Mouse (Mus musculus) myocyte (in vitro differentiated cells): ENCODE results near the gene Fndc3b. TPM values are rescaled to one million over a fixed set of nuclear protein-coding genes. Genes with fewer than 3 reads are reported as not detected.

Source experiments
- H3K27me3 ChIP-seq: one replicate; pipeline ENCODE4 v1.6.1; 2011; ENCODE audit not compliant: control insufficient read depth, insufficient read depth, insufficient read length
- H3K36me3 ChIP-seq: one replicate; pipeline ENCODE4 v1.6.1; 2011; ENCODE audit not compliant: control insufficient read depth, insufficient read depth
- H3K4me2 ChIP-seq: one replicate; pipeline ENCODE4 v1.6.1; 2011; ENCODE audit warnings: low read depth, control low read depth
- H3K4me3 ChIP-seq: one replicate; pipeline ENCODE4 v1.5.1; 2011; ENCODE audit warnings: mild to moderate bottlenecking, control low read depth, moderate library complexity
- H3K79me2 ChIP-seq: one replicate; pipeline ENCODE4 v1.6.1; 2011; ENCODE audit not compliant: control insufficient read depth, insufficient read depth
- H3ac ChIP-seq: one replicate; pipeline ENCODE4 v1.6.1; 2011; ENCODE audit not compliant: control insufficient read depth, insufficient read length
- CEBPB ChIP-seq: IDR thresholded peaks from 2 replicates; pipeline ENCODE4 v1.6.1; 2011; ENCODE audit warnings: mild to moderate bottlenecking, moderate library complexity; ENCODE audit not compliant: poor library complexity, insufficient read depth, severe bottlenecking
- E2F4 ChIP-seq: IDR thresholded peaks from one replicate; pipeline ENCODE4 v1.6.1; 2011; ENCODE audit warnings: mild to moderate bottlenecking, control low read depth, moderate library complexity; ENCODE audit not compliant: insufficient read depth
- MAX ChIP-seq: IDR thresholded peaks from one replicate; pipeline ENCODE4 v1.6.1; 2011; ENCODE audit warnings: low read depth, mild to moderate bottlenecking, control low read depth
- MYOD1 ChIP-seq, 3 experiments: IDR thresholded peaks; one replicate each; pipeline ENCODE4 v1.6.1; 2011; ENCODE audit warnings: control low read depth in 2 of 3, low read depth in 2 of 3, mild to moderate bottlenecking in 2 of 3, moderate library complexity in 1 of 3; ENCODE audit not compliant: insufficient read length in 2 of 3, control insufficient read depth in 1 of 3
- MYOG ChIP-seq, 3 experiments: IDR thresholded peaks; one replicate each; pipeline ENCODE4 v1.6.1; 2011; ENCODE audit warnings: control low read depth in 2 of 3, low read depth in 2 of 3, mild to moderate bottlenecking in 2 of 3; ENCODE audit not compliant: insufficient read length in 2 of 3, control insufficient read depth in 1 of 3, insufficient read depth in 1 of 3
- POLR2A ChIP-seq: IDR thresholded peaks from one replicate; pipeline ENCODE4 v1.6.1; 2011; ENCODE audit warnings: low read depth, mild to moderate bottlenecking, control low read depth, moderate library complexity; ENCODE audit not compliant: insufficient read length
- POLR2AphosphoS2 ChIP-seq: IDR thresholded peaks from one replicate; pipeline ENCODE4 v1.6.1; 2011; ENCODE audit warnings: low read depth, control low read depth; ENCODE audit not compliant: insufficient read length
- REST ChIP-seq: IDR thresholded peaks from one replicate; pipeline ENCODE4 v1.6.1; 2011; ENCODE audit warnings: mild to moderate bottlenecking, control low read depth, moderate library complexity; ENCODE audit not compliant: insufficient read depth, insufficient read length
- SRF ChIP-seq: IDR thresholded peaks from one replicate; pipeline ENCODE4 v1.6.1; 2011; ENCODE audit warnings: low read depth; ENCODE audit not compliant: control insufficient read depth, insufficient read length
- TCF12 ChIP-seq: IDR thresholded peaks from one replicate; pipeline ENCODE4 v1.6.1; 2011; ENCODE audit warnings: mild to moderate bottlenecking, control low read depth; ENCODE audit not compliant: poor library complexity, insufficient read depth, severe bottlenecking
- TCF3 ChIP-seq: IDR thresholded peaks from one replicate; pipeline ENCODE4 v1.6.1; 2011; ENCODE audit warnings: low read depth, control low read depth; ENCODE audit not compliant: insufficient read length
- USF1 ChIP-seq: IDR thresholded peaks from one replicate; pipeline ENCODE4 v1.6.1; 2011; ENCODE audit warnings: low read depth, mild to moderate bottlenecking, control low read depth, moderate library complexity
- polyA plus RNA-seq: library from polyadenylated mRNA; unstranded; fragments of >200 nt; fragmentation: generic; extraction: Trizol; gene quantifications from one replicate; pipeline ENCODE4 v1.2.1, GENCODE M21; 2012; ENCODE audit warnings: missing spikeins

The Fndc3b gene
- polyA plus RNA-seq, 1 experiment = 25.8 TPM

- Histone ChIP-seq H3K79me2 (peaks cover 98% of the 10 kb centered on the region), H3K27me3 (no peaks in the 10 kb centered on the region), H3K4me2 (no peak overlapping the region), H3K4me3 (no peak overlapping the region), H3K36me3 (no peaks in the 10 kb centered on the region), H3ac (no peak overlapping the region)
- TF ChIP-seq POLR2A = no peak
- no peak for TF ChIP-seq MYOG (IDR thresholded peaks at IDR 0.05; ENCODE audit: control insufficient read depth in 1 of 3, insufficient read depth in 1 of 3, insufficient read length in 2 of 3, low read depth in 2 of 3)
- no peak for TF ChIP-seq SRF
- TF ChIP-seq TCF12 = no peak
- no peak for TF ChIP-seq REST
- no peak for TF ChIP-seq POLR2AphosphoS2
- no peak for TF ChIP-seq TCF3
- TF ChIP-seq MYOD1 (IDR thresholded peaks at IDR 0.05; ENCODE audit: control insufficient read depth in 1 of 3, insufficient read length in 2 of 3, low read depth in 2 of 3) = no peak
- TF ChIP-seq E2F4 = no peak
These were observed 24.2 kb downstream of the Fndc3b start for GRCm38 (mm10) chr3:27686732-27687491.

- H3ac ChIP-seq = no peak overlapping the region
- H3K4me2 ChIP-seq = no peak overlapping the region
- H3K36me3 ChIP-seq = no peaks in the 10 kb centered on the region
- TF ChIP-seq TCF12 = no peak
- peaks cover 95% of the 10 kb centered on the region for H3K79me2 ChIP-seq
- H3K4me3 ChIP-seq = no peak overlapping the region
- H3K27me3 ChIP-seq = no peaks in the 10 kb centered on the region
These were observed 25.4 kb downstream of the Fndc3b start for GRCm38 (mm10) chr3:27685650-27686208.

GRCm38 (mm10) chr3:27685134-27685533 is 26.0 kb downstream of the Fndc3b start:
- H3K36me3 ChIP-seq = no peaks in the 10 kb centered on the region
- H3K4me2 ChIP-seq = no peak overlapping the region
- no peak for TF ChIP-seq TCF3
- TF ChIP-seq USF1 = no peak
- TF ChIP-seq E2F4 = no peak
- H3ac ChIP-seq = no peak overlapping the region
- no peaks in the 10 kb centered on the region for H3K27me3 ChIP-seq
- H3K79me2 ChIP-seq = peaks cover 95% of the 10 kb centered on the region
- no peak overlapping the region for H3K4me3 ChIP-seq

- Histone ChIP-seq H3K79me2 (peaks cover 92% of the 10 kb centered on the region), H3K36me3 (no peaks in the 10 kb centered on the region), H3ac (no peak overlapping the region), H3K4me2 (no peak overlapping the region), H3K27me3 (no peaks in the 10 kb centered on the region), H3K4me3 (no peak overlapping the region)
- TF ChIP-seq CEBPB (no peak), E2F4 (no peak), TCF3 (no peak), POLR2A (no peak), SRF (no peak), USF1 (no peak), MYOG (IDR thresholded peaks at IDR 0.05; ENCODE audit: control insufficient read depth in 1 of 3, insufficient read depth in 1 of 3, insufficient read length in 2 of 3, low read depth in 2 of 3) (no peak)
These were observed 27.7 kb downstream of the Fndc3b start for GRCm38 (mm10) chr3:27683374-27683773.

GRCm38 (mm10) chr3:27677574-27677973 is 33.5 kb downstream of the Fndc3b start:
- Histone ChIP-seq H3K27me3 (no peaks in the 10 kb centered on the region), H3K4me3 (no peak overlapping the region), H3K36me3 (no peaks in the 10 kb centered on the region), H3K79me2 (peaks cover 87% of the 10 kb centered on the region), H3ac (no peak overlapping the region), H3K4me2 (no peak overlapping the region)
- TF ChIP-seq CEBPB (peak; percentile 47; the same call in 1 of the 2 replicates), POLR2AphosphoS2 (no peak)

GRCm38 (mm10) chr3:27673660-27674059 is 37.4 kb downstream of the Fndc3b start:
- TF ChIP-seq MAX = no peak
- no peak for TF ChIP-seq REST
- no peak for TF ChIP-seq POLR2AphosphoS2
- TF ChIP-seq USF1 = no peak
- TF ChIP-seq MYOD1 (IDR thresholded peaks at IDR 0.05; ENCODE audit: control insufficient read depth in 1 of 3, insufficient read length in 2 of 3, low read depth in 2 of 3) = no peak
- no peak for TF ChIP-seq TCF3
- TF ChIP-seq SRF = no peak
- no peak for TF ChIP-seq CEBPB
- TF ChIP-seq TCF12 = no peak
- no peak for TF ChIP-seq E2F4
- no peak for TF ChIP-seq MYOG (IDR thresholded peaks at IDR 0.05; ENCODE audit: control insufficient read depth in 1 of 3, insufficient read depth in 1 of 3, insufficient read length in 2 of 3, low read depth in 2 of 3)
- H3K36me3 ChIP-seq = no peaks in the 10 kb centered on the region

More at GRCm38 (mm10) chr3:27673660-27674059, 37.4 kb downstream of the Fndc3b start:
- no peak overlapping the region for H3K4me3 ChIP-seq
- H3K4me2 ChIP-seq = no peak overlapping the region
- H3ac ChIP-seq = no peak overlapping the region
- peaks cover 94% of the 10 kb centered on the region for H3K79me2 ChIP-seq
- H3K27me3 ChIP-seq = no peaks in the 10 kb centered on the region
